Mouse (Mus musculus) embryonic facial prominence, embryonic 14.5 days (tissue): ENCODE data around the gene Smok3b. TPM values are rescaled to one million over a fixed set of nuclear protein-coding genes. Genes with fewer than 3 reads are reported as not detected.

Source experiments
- ATAC-seq: fragments of 200-750 bp; cut with Nextera tagmentation; 2 replicates; pipeline ENCODE4 v1.8.0; 2017; ENCODE audit warnings: low read depth, moderate number of reproducible peaks, moderate TSS enrichment
- DNase-seq: peaks from one replicate; pipeline ENCODE4 v3.0.0-alpha.2; 2015; ENCODE audit warnings: low spot score
- H3K27ac ChIP-seq: fragments of 300-500 bp; sonication (generic); replicated peaks from 2 replicates; pipeline ENCODE4 v1.5.1; 2014; ENCODE audit warnings: low read depth, mild to moderate bottlenecking, low read length, moderate library complexity
- H3K27me3 ChIP-seq: fragments of 300-500 bp; sonication (generic); replicated peaks from 2 replicates; pipeline ENCODE4 v1.6.1; 2014; ENCODE audit warnings: low read length; ENCODE audit not compliant: control insufficient read depth, insufficient read depth
- H3K36me3 ChIP-seq: fragments of 300-500 bp; sonication (generic); 2 replicates; pipeline ENCODE4 v1.6.1; 2014; ENCODE audit warnings: low read length, mixed read lengths; ENCODE audit not compliant: control insufficient read depth, insufficient read depth
- H3K4me1 ChIP-seq: fragments of 300-500 bp; sonication (generic); 2 replicates; pipeline ENCODE4 v1.6.1; 2014; ENCODE audit warnings: antibody characterized with exemption, low read length; ENCODE audit not compliant: control insufficient read depth, insufficient read depth
- H3K4me2 ChIP-seq: fragments of 300-500 bp; sonication (generic); 2 replicates; pipeline ENCODE4 v1.6.1; 2014; ENCODE audit warnings: low read depth, mild to moderate bottlenecking, low read length, moderate library complexity, mixed read lengths
- H3K4me3 ChIP-seq: fragments of 300-500 bp; sonication (generic); 2 replicates; pipeline ENCODE4 v1.5.1; 2014; ENCODE audit warnings: low read depth, mild to moderate bottlenecking, low read length
- H3K9ac ChIP-seq: fragments of 300-500 bp; sonication (generic); 2 replicates; pipeline ENCODE4 v1.6.1; 2014; ENCODE audit warnings: low read depth, mild to moderate bottlenecking, low read length, moderate library complexity, mixed read lengths
- H3K9me3 ChIP-seq: fragments of 300-500 bp; sonication (generic); 2 replicates; pipeline ENCODE4 v1.6.1; 2016; ENCODE audit warnings: low read length; ENCODE audit not compliant: control insufficient read depth
- WGBS: fragments of 180-500 bp; shearing (Covaris S2); extraction: QIAGEN DNeasy Blood & Tissue Kit; methylation state at CpG from one replicate; pipeline ENCODE4 v1.1.7; 2014; 5-methylcytosine and 5-hydroxymethylcytosine counted together
- polyA plus RNA-seq: library from polyadenylated mRNA; unstranded; fragments of >200 nt; fragmentation: Nextera tagmentation; extraction: Ambion mirVana; gene quantifications from 2 replicates; pipeline ENCODE4 v1.2.1, GENCODE M21; 2014

The Smok3b gene
- polyA plus RNA-seq, 1 experiment from 2014 or later, result not detected

DNA sequence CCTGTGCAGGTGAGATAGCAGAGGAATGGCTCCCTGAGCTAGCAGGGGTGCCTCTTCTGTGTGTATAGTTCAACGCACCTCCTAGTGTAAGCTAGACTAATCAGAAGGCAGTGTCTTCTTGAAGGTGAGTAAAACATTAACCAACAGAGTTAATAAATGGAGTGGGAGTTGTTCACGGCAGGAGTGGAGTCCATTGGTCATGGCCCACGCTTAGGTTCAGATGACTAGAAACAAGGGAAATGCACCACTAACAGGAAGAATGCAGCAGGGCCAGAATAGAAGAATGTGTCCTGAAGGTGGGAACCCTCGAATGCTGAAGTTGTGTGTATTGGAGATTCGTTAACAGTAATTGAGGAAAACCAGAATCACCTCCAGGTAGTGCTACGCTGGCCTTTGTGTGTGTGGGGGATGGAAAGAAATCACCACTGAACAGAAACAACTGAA lies 67.9 kb downstream of the Smok3b start:
- peaks cover 8% of the 10 kb centered on the region for H3K4me1 ChIP-seq
- no peak overlapping the region for H3K4me3 ChIP-seq
- no peak overlapping the region for H3K4me2 ChIP-seq
- 89% methylated on average over 6 of the region's 6 CpGs for WGBS
- no peaks in the 10 kb centered on the region for H3K9me3 ChIP-seq
- ATAC-seq (no peak), DNase-seq (no peak)
- H3K27ac ChIP-seq, result no peak overlapping the region
- no peak overlapping the region for H3K9ac ChIP-seq
- H3K27me3 ChIP-seq, result no peaks in the 10 kb centered on the region
- H3K36me3 ChIP-seq, result peaks cover 41% of the 10 kb centered on the region

DNA sequence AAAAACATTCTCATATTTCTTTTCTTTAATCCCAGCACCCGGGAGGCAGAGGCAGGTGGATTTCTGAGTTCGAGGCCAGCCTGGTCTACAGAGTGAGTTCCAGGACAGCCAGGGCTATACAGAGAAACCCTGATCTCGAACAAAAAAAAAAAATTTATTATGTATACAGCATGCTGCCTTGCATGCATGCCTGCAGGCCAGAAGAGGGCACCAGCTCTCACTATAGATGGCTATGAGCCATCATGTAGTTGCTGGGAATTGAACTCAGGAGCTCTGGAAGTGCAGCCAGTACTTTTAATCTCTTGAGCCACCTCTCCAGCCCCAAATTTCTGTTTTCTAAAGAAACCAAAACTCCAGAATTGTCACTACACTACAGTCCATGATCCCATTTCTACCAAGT lies 69.0 kb downstream of the Smok3b start:
- H3K9me3 ChIP-seq, result no peaks in the 10 kb centered on the region
- H3K27me3 ChIP-seq, result no peaks in the 10 kb centered on the region
- H3K9ac ChIP-seq, result no peak overlapping the region
- no peak overlapping the region for H3K27ac ChIP-seq
- no peak overlapping the region for H3K4me3 ChIP-seq
- ATAC-seq, result no peak
- DNase-seq, result no peak
- H3K4me1 ChIP-seq, result peaks cover 8% of the 10 kb centered on the region
- no peak overlapping the region for H3K4me2 ChIP-seq
- 77% methylated on average over 3 of the region's 3 CpGs for WGBS
- H3K36me3 ChIP-seq, result peaks cover 52% of the 10 kb centered on the region

DNA sequence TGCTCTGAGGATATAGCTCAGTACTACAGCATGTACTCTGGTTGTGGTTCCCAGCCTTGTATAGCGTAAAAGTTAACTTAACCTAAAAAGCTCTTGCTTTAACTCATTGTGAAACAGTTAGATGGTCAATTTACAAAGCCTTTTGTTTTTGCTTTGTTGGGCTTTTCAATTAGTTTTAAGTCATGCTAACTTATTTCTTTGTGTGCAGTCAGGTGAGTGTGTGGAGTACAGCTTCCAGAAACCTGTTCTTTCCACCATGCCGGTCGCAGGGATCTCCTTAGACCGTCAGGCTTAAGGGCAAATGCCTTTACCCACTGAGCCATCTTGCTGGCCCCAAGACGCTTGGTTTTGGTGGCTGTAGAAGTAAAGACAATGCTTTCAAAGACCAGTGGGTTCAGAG lies 69.5 kb downstream of the Smok3b start:
- H3K36me3 ChIP-seq, result peaks cover 56% of the 10 kb centered on the region
- 94% methylated on average over 5 of the region's 5 CpGs for WGBS
- H3K4me1 ChIP-seq, result peaks cover 8% of the 10 kb centered on the region
- no peak for DNase-seq
- H3K9me3 ChIP-seq, result no peaks in the 10 kb centered on the region
- no peak overlapping the region for H3K4me3 ChIP-seq
- no peak overlapping the region for H3K4me2 ChIP-seq
- no peak for ATAC-seq
- no peaks in the 10 kb centered on the region for H3K27me3 ChIP-seq
- H3K9ac ChIP-seq, result no peak overlapping the region
- no peak overlapping the region for H3K27ac ChIP-seq

DNA sequence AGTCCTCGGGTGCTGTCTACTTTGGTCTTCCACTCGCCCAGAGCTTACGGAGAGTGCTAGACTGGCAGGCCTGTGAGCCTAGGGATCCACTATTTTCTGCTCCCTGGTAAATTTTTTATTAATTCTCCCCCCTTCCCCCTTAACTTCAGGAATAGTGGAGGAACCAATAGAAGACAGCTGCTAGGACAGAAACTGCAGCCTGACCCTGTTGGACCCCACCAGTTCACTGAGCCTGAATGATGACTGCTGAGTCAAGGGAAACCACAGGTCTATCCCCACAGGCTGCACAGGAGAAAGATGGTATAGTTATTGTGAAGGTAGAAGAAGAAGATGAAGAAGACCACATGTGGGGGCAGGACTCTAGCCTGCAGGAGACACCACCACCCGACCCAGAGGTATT lies 71.5 kb downstream of the Smok3b start:
- no peak for DNase-seq
- H3K9me3 ChIP-seq, result no peaks in the 10 kb centered on the region
- H3K4me2 ChIP-seq, result no peak overlapping the region
- 85% methylated on average over 4 of the region's 4 CpGs for WGBS
- ATAC-seq, result no peak
- H3K9ac ChIP-seq, result no peak overlapping the region
- H3K27ac ChIP-seq, result no peak overlapping the region
- H3K36me3 ChIP-seq, result peaks cover 70% of the 10 kb centered on the region
- H3K27me3 ChIP-seq, result no peaks in the 10 kb centered on the region
- no peaks in the 10 kb centered on the region for H3K4me1 ChIP-seq
- no peak overlapping the region for H3K4me3 ChIP-seq

DNA sequence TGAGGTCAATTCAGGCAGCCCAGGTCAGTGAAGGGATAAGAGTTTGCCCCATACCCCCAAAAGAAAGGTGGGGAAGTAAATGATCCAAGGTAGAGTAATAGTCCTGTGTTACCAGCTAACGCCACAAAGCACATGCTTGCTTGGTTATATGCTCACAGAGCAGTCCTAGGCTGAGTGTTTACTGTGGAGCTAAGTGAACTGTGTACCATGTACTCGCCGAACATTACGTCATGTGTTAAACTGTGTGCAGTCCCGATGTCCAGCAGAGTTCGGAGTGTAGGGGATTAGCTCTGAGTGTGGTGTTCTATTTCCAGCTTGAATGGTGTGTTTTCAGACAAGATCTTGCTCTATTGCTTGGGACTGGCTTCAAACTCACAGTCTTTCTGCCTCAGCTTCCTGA lies 73.2 kb downstream of the Smok3b start:
- WGBS, result 98% methylated on average over 6 of the region's 6 CpGs
- H3K36me3 ChIP-seq, result peaks cover 72% of the 10 kb centered on the region
- H3K9ac ChIP-seq, result no peak overlapping the region
- H3K4me3 ChIP-seq, result no peak overlapping the region
- ATAC-seq, result no peak
- no peak overlapping the region for H3K4me2 ChIP-seq
- H3K4me1 ChIP-seq, result no peaks in the 10 kb centered on the region
- no peaks in the 10 kb centered on the region for H3K27me3 ChIP-seq
- no peak for DNase-seq
- no peak overlapping the region for H3K27ac ChIP-seq
- H3K9me3 ChIP-seq, result no peaks in the 10 kb centered on the region

Other genes with a start within 250 kb of the Smok3b start
- gene Ppp1r35, start 242.6 kb upstream of the Smok3b start, polyA plus RNA-seq, result 31.3 and 39.5 TPM in 2 replicates
- gene Mepce, start 233.8 kb upstream of the Smok3b start, polyA plus RNA-seq, result 12.2 and 15.2 TPM in 2 replicates
- gene Zcwpw1, start 233.6 kb upstream of the Smok3b start, polyA plus RNA-seq, result 16.5 and 18.8 TPM in 2 replicates
- 0.71 and 0.78 TPM in 2 replicates for gene Pilra, start 185.1 kb upstream of the Smok3b start, polyA plus RNA-seq
- 0.39 and 0.56 TPM in 2 replicates for gene Pilrb1, start 163.3 kb upstream of the Smok3b start, polyA plus RNA-seq
- 0.46 and 0.52 TPM in 2 replicates for gene Pilrb2, start 149.6 kb upstream of the Smok3b start, polyA plus RNA-seq
- 0.07 TPM in 1 of 2 replicates, not detected in the other for gene Cyp3a13, start 99.8 kb upstream of the Smok3b start, polyA plus RNA-seq
- gene Gjc3, start 58.3 kb upstream of the Smok3b start, polyA plus RNA-seq, result 0.45 and 0.88 TPM in 2 replicates
- gene Azgp1, start 39.9 kb upstream of the Smok3b start, polyA plus RNA-seq, result 0.14 TPM in 1 of 2 replicates, not detected in the other
- gene Smok3a, start 168 bp upstream of the Smok3b start, polyA plus RNA-seq, result not detected in 2 replicates
- gene Smok3c, start 31.8 kb downstream of the Smok3b start, polyA plus RNA-seq, result not detected in 2 replicates
- gene Zkscan1, start 63.7 kb downstream of the Smok3b start, polyA plus RNA-seq, result 23.5 and 25.8 TPM in 2 replicates
- 52.8 and 63.5 TPM in 2 replicates for gene Zscan21, start 95.5 kb downstream of the Smok3b start, polyA plus RNA-seq
- 11.6 and 13.4 TPM in 2 replicates for gene Zfp113, start 134.3 kb downstream of the Smok3b start, polyA plus RNA-seq
- gene Cops6, start 139.6 kb downstream of the Smok3b start, polyA plus RNA-seq, result 233 and 264 TPM in 2 replicates
- gene Ap4m1, start 150.6 kb downstream of the Smok3b start, polyA plus RNA-seq, result 17.5 and 18.9 TPM in 2 replicates
- 120 and 138 TPM in 2 replicates for gene Mcm7, start 151.0 kb downstream of the Smok3b start, polyA plus RNA-seq
- gene Taf6, start 166.0 kb downstream of the Smok3b start, polyA plus RNA-seq, result 70.4 and 75.8 TPM in 2 replicates
- 54.0 and 57.4 TPM in 2 replicates for gene Cnpy4, start 166.1 kb downstream of the Smok3b start, polyA plus RNA-seq
- 7.4 and 7.5 TPM in 2 replicates for gene Mblac1, start 172.9 kb downstream of the Smok3b start, polyA plus RNA-seq
- gene Nxpe5, start 204.5 kb downstream of the Smok3b start, polyA plus RNA-seq, result not detected in 2 replicates
- 71.7 and 73.2 TPM in 2 replicates for gene Lamtor4, start 234.1 kb downstream of the Smok3b start, polyA plus RNA-seq
- 5.6 and 5.8 TPM in 2 replicates for gene BC037034, start 242.6 kb downstream of the Smok3b start, polyA plus RNA-seq